Mouse (Mus musculus) CD4-positive, CD25-positive, alpha-beta regulatory T cell, adult 2 months (primary cell): ENCODE measurements around the gene 4930432K21Rik.

Experiments
- DNase-seq: peaks from one replicate; pipeline ENCODE4 v3.0.0-alpha.2; 2012; ENCODE audit warnings: low read depth, low spot score

4930432K21Rik gene

GRCm38 (mm10) chr8:84190191-84190867 lies 42.5 kb downstream of the 4930432K21Rik start:
- no peak for DNase-seq

DNA sequence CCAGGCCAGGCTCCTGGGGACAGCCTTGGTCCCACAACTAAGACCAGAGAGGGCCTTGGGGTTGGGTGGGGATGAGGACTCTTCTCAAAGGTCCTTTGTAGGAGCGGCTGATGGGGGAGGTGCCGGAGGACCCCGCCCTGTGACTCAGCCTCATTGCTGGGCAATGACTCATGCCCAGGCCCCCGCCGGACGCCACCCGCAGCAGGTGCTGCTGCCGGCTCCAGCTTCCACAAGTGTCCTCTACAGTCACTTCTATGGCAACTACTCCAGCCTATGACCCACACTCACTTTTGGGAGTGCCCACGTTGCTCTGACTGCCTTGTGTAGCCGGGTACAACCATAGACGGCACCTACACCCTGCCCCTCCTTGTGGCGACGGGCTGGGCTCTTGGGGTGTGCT lies 44.2 kb downstream of the 4930432K21Rik start:
- peak; percentile 62 for DNase-seq

DNA sequence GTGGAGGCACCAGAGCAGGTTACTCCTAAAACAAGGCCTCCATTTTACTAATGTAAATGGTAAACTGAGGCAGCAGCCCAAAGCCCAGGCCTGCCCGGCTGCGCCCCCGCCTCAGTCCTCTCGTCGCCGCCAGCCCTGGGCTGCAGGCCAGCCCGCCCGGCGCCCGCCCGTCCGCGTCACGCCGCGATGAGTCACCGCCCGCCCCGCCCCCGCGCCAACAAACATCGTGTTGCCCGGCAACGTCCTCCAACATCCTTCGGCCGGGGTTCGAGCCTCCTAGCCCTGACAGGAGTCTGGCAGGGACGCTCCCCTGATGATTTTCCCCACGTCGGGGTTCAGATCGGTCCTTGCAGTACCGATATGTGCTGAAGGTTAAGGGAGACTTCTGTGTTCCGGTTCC lies 44.7 kb downstream of the 4930432K21Rik start:
- peak; percentile 92 for DNase-seq

DNA sequence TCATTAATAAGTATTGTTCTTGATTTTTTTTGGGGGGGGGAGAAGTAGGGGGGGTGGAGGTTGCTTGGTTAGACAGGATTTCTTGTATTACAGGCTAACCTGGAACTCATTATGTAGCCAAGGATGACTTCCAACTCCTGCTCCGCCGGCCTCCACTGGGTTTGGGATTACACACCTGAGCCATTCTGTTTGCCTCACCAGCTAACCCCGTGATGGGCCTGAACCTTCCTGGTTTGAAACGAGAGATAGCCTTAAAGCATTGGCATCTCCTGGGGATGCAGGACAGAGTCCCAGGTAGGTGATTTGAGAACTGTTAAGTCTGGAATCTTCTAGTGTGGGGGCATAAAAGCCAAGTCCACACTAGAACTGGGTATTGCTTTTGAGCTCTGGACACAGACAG lies 45.3 kb downstream of the 4930432K21Rik start:
- peak; percentile 19 for DNase-seq

GRCm38 (mm10) chr8:84193566-84193965 lies 45.7 kb downstream of the 4930432K21Rik start:
- peak; percentile 83 for DNase-seq

- peak; percentile 14 for DNase-seq
Observed at GRCm38 (mm10) chr8:84194224-84194743, 46.5 kb downstream of the 4930432K21Rik start.

- DNase-seq = peak; percentile 94
Observed at GRCm38 (mm10) chr8:84197141-84197921, 49.5 kb downstream of the 4930432K21Rik start.

DNA sequence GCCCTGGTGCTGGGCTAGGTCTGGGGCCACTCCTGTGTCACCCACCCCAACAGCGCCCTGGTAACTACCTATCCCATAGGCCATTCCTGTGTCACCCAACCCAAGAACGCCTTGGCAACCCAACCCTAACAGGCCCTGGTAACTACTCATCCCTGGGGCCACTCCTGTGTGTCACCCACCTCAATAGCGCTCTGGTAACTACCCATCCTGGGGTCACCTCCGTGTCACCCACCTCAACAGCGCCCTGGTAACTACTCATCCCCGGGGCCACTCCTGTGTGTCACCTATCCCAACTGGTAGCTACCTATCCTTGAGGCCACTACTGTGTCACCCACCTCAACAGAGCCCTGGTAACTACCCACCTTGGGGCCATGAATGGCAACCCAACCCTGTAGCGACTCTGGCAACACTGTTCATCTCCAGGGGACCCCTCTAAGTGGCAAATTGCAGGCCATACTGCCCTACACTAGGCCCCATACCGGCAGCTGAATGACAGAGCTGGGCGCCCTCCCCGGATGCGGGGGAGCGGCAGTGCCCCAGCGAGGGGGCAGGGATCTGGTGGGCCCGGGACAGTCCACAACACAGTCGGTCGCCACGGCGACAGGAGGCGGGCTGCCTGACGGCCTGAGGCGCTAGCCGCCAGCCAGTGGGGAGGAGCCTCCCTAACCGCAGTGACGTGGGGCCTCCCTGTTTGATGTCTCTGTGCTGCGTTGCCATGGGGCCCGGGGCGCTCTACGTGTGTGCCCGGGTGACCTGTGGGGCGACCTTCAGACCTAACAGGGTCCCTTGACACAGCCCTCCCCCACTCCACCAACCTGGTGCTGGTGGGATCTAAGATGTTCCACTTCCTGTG lies 50.3 kb downstream of the 4930432K21Rik start:
- peak; percentile 100 for DNase-seq

DNA sequence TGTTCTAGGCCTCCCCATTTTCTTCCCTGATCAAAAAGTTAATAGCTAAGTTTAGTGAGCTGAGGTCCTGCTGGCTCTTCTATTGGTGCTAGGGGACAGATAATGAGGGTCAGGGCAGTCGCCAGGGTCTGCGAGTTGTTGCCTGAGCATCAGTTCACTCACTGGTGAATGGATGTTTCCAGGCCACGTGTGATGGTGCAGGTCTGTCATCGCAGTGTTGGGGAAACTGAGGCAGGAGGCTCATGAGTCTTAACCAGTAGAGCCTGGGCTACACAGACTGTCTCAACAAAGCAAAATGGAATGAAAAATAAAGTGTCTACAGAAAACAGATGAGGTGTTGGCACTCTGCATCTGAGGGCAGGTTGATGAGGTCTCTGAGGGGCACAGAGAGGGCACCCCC lies 51.0 kb downstream of the 4930432K21Rik start:
- no peak for DNase-seq

- DNase-seq = peak; percentile 45
Observed at GRCm38 (mm10) chr8:84199348-84200125, 51.7 kb downstream of the 4930432K21Rik start.

- peak; percentile 43 for DNase-seq
Observed at GRCm38 (mm10) chr8:84200126-84200555, 52.3 kb downstream of the 4930432K21Rik start.

DNA sequence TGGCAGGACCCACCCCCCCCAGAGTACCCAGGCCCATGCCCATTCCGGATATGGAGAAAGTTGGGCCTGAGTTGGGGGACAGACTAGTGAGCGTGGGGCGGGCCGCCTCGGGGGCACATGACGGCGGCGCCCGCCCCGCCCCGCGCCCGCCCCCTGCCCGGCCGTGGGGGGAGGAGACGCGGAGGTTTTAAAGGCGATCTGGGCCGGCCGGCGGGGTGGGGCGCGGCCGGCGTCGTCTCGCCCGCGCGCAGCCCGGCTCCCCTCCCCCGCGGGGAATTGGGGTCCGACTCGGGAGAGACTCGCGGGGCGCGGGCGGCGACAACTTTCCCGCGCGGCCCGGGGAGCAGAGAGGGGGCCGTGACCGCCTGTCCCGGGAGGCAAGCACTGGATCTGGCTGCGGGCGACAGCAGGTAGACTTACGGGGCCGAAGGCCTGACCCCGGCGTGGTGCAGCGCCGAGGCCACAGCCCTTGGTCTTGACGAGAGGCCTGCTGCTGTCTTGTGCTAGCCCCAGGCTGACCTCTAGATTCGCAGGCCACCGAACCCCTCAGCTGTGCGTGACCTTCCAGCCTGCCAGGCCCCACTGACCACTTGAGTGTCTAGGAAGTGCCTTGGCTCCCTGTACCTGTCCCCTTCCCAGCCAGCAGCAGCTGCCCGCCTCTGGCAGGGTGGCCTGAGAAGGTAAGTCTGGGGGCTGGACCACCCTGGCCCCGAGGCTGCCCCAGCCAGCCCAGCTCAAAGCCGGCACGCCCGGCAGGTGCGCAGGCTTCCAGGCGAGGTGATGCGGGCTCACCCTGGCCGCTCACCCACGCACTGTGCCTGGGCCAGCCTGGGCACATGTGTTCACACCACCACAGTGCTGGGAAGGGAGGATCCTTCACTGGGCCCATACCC lies 53.1 kb downstream of the 4930432K21Rik start:
- peak; percentile 81 for DNase-seq

DNA sequence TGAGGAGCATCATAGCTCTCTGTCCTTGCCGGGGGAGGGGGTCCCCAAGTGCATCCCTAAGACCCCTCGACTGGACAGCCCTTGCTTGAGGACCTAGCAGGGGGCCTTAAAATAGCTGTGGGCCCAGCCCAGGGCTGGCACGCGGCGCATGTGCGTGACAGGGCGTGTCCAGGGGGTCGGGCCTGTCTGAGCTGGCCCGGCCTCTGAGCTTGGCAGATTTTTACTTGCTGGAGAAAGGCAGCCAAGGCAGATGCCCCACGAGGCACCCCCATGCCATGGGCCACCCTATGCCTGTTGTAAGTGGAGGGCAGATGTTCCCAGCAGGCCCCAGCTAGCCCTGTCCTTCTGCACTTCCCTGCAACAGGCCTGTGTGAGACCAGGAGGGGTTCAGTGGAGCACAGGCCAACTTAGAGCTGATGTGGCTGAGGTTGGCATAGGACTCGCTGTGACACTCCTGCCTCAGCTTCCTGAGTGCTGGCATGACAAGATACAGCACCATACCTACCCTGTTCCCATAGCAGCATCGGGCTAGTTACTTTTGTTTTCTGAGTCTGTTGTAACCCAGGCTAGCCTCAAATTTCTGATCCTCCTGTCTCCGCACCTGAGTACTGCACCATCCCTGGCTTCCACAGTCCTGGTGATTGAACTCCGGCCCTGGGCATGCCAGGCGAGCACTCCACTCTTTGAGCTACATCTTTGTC lies 53.9 kb downstream of the 4930432K21Rik start:
- DNase-seq = peak; percentile 84

DNA sequence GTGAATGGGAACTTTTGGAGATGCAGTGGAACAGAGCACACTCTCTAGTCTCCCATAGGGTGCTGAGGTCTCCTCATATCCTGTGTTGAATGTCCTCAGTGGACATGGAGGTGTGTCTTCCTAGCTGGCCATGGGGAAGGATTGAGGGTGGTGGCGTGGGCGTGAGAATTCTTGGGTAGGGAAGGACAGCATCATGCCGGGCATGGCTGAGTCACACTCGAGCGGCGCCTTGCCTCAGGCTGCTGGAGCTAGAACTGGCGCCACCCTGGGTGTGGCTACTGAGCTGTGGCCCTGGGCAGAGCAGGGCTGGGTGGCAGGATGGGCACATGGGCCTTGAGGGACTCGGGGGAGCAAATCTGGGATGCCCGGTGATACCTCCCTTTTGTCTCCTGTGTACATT lies 54.6 kb downstream of the 4930432K21Rik start:
- DNase-seq = peak; percentile 74

DNA sequence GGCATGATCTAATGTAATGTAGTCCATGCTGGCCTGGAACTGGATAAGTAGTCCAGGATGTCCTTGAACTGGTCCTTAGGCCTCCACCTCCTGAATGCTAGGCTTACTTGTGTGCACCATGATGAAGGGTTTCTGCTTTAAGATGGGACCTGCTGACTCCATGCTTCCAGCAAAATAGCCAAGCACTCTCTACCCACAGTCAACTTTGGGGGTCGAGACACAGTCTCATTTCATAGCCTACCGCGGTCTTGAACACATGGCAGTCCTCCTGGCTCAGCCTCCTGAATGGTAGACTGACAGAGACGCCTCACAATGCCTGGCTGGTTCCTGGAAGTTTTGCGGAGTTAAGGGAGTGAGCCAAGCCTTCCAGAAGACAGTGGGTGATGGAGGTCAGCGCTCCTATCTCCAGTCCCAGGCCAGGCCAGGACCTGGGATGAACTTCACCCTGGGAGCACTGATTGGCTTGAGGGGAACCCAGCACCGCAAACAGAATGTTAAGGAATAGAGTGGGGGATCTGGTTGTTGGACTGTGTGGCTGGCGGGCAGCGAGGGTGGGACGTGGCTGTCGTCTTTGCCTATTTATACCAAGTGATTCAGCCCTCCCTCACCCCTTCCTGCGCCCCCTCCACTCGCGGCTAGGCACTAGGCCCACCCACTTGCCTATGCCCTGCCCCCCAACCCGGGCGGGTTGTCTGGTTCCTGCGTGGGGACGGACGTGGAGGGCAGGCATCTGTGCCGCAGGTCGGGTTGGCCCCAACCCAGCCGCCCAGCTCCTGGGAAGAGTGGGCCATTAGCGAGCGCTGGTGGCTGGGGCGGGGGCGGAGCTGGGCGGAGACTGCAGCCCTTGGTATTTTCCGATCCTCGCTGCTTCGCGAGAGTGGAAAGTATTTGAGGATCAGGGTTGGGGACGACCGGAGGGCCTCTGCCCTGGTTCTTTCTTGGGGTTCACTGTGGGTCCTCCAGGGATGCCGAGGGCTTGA lies 55.4 kb downstream of the 4930432K21Rik start:
- DNase-seq = peak; percentile 93

- peak; percentile 78 for DNase-seq
Observed at GRCm38 (mm10) chr8:84203975-84204772, 56.3 kb downstream of the 4930432K21Rik start.

- no peak for DNase-seq
Observed at GRCm38 (mm10) chr8:84205073-84205472, 57.2 kb downstream of the 4930432K21Rik start.
